Mouse (Mus musculus): ENCODE measurements around the gene Atat1. TPM values are rescaled to one million over a fixed set of nuclear protein-coding genes. Genes with fewer than 3 reads are reported as not detected.

The Atat1 gene
- 47.2 and 55.1 TPM in 2 replicates for polyA plus RNA-seq (2021; fragmentation: Nextera tagmentation)
- long read RNA-seq, experiment 1, transcript Atat1-201 (10 exons, 1,930 nt): minor isoform, 7 of 30 reads
- long read RNA-seq, experiment 1, transcript Atat1-212 (11 exons, 2,034 nt): major isoform, 11 of 30 reads
- long read RNA-seq, experiment 1, partial matches to known transcripts: 2 of 30 reads
- long read RNA-seq, experiment 1, other reads (novel, unspliced or antisense): 10 of 30 reads
- long read RNA-seq, experiment 2, transcript Atat1-202 (13 exons, 1,452 nt): minor isoform, 7 of 148 reads
- long read RNA-seq, experiment 2, transcript Atat1-212 (11 exons, 2,034 nt): major isoform, 51 of 148 reads
- long read RNA-seq, experiment 2, transcript Atat1-201 (10 exons, 1,930 nt): minor isoform, 46 of 148 reads
- long read RNA-seq, experiment 2, partial matches to known transcripts: 18 of 148 reads
- long read RNA-seq, experiment 2, other reads (novel, unspliced or antisense): 24 of 148 reads

DNA sequence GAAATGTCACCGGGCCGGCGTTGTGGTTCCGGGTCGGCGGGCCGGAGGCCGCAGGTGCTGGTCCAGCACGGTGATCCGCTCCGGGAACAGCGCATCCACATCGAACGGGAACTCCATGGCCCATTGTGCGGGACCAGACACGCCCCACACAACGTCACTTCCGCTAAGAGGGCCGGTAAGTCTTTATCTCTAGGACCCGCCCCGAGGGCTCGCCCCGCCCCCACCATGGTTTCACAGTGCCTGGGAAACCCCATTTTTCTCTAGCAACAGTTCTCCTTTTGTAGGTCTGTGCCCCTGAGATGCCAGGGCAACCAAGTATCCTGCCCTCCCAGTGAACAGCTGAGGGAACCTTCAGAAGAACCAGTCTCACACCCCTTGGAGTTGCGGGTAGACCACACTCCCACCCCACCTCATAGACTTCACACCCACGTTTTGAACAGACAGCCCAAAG, at the start of gene Atat1:
TSS of gene Atat1 (minus strand) at position 157 of the 451 bp plus-strand sequence.

DNA sequence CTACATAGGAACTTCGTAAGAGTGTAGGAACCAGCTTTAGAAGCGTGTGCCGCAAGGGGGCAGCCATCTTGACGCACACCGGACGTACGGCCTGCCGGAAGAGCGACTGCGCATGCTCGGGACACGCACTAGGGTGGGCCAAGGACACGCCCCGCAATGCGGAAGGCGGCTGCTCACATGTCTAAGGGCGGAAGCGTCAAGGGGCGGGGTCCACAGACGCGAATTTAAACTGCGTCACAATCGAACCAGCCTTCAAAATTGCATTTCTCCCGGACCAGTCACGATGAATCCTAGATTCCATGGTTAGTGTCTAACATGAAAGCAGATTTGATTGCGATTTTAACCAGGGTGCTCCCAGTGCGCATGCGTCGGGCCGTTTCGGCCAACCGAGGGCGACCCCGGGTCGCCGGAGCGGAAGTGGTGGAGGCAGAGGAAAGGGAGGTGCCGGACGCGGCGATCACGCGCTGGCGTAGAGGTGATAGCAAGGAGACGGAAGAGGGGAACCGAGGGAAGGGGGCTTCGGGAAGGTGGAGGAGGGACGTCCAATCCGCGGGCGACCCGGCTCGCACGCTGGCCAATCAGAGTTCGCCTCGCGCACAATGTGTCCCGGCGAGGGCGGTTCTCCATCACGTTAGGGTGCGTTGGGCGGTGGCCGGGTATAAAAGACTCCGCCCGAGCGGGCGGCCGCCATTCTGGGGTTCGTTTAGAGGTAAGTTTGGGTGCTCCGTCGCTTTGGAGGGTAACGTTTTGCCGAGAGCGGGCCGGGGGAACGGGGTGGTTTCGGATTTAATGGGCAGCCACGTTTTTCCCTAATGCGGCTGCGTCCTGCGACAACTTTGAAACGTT, 6.6 kb upstream of the Atat1 start, which contains the start of the genes Mrps18b and Ppp1r10:
TSS of gene Mrps18b (minus strand) at position 93 of the 846 bp plus-strand sequence.
TSS of gene Ppp1r10 (plus strand) at position 138 of the 846 bp plus-strand sequence.

DNA sequence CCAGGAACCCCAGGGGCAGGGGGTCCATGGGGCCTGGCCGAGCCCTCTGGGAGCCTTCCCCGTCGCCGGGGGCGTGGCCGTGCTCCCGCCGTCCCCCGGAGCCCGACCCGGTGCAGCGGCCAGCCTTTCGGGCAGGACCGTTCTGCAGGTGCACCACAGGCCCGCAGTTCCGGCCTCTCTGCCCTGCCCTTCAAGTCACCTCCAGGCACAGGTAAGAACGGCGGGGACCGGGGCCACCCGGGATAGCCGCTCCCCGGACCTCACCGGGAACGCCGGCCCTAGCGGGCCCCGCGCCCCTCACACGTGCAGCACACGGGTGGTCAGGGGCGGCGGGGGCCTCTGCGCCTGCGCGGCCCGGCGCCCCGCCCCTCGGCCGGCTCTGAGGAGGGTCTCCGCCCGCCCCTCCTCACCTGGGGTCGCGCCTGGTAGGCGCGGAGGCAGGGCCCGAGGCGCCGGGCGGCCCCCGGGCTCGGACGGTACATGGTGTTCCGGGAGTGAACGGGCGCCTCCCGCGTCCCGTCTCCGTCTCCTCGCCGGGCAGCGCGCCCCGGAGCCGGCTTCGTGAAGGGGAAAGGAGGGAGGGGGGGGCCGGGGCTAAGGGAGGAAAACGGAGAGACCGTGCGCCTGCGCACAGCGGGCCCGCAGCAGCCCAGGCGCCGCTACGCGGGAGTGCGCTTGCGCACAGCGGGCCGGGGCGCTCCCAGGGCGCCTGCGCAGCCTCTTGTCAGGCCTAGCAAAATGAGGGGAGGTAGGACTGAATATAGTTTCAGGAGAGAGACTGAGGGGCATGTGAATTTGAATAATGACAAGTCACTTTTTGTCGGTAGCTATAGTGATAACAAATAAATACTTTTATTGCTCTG, 12.9 kb downstream of the Atat1 start, which contains the start of gene 2310061I04Rik:
TSS of gene 2310061I04Rik (minus strand) at position 651 of the 863 bp plus-strand sequence.

DNA sequence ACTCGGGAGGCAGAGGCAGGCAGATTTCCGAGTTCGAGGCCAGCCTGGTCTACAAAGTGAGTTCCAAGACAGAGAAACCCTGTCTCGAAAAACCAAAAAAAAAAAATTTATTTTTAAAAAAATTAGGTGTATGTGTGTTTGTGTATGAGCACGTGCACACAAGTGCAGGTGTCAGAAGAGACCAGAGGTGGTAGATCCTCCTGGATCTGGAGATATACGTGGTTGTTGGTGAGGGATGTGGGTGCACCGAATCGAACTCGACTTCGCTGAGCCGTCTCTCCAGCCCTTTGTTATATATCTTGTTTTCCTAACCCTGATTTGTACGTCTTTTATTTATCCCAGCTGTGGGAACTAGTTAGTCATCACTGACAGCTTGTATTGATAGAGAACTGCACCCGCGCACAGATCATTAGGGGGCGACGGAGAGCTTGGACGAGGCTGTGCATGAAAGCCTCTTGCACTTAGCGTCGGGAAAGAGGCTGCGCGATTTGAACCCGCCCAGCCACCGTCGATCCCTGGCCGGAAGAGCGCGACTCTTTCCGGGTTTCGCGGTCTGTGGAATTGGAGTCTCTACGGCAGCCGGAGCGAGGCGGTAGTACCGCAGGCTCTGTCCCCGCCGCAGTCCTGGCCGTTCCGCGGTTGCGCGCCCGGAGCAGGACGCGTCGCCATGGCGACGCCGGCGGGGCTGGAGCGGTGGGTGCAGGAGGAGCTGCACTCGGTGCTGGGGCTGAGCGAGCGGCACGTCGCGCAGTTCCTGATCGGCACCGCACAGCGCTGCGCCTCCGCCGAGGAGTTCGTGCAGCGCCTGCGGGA, 30.4 kb downstream of the Atat1 start, which contains the start of gene Dhx16:
TSS of gene Dhx16 (plus strand) at position 575 of the 813 bp plus-strand sequence.

DNA sequence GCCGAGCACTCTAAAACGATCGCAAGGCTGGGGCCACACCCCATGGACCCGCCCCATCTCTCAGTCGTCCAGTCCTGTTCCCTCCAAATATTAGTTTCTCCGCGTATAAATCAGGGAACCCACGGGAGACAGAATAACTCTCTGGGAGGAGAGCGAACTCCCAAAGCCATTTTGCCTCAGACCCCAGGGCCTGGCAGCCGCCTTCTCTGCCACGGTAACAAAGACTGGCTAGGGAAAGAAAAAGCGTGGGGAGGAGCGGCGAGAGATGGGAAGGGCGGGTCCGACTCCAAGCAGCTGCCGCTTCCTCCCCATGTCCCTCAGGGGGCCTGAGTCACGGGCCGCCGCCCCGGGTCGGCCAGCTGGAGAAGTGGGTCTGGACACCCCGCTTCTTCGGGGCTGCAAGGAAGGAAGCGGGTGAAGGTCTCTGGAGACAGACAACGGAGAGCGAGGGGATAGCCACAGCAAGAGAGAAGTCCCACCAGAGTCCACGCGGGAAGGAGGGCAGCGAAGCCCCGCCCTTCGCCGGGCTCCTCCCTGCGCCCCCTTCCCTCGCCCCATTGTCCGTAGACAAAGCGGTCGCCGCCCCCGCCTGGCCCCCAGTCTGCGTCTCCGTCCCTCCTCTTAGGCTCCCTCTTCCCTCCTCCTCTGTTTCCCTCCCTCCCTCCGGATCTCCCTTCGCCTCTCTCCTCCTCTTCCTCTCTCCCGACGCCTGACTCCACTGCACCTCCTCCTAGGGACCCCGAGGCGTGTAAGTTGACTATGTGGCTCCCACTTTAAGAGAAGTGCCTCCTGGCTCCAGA, 44.2 kb downstream of the Atat1 start, which contains the start of gene Ppp1r18:
TSS of gene Ppp1r18 (plus strand) at position 113 of the 800 bp plus-strand sequence.

DNA sequence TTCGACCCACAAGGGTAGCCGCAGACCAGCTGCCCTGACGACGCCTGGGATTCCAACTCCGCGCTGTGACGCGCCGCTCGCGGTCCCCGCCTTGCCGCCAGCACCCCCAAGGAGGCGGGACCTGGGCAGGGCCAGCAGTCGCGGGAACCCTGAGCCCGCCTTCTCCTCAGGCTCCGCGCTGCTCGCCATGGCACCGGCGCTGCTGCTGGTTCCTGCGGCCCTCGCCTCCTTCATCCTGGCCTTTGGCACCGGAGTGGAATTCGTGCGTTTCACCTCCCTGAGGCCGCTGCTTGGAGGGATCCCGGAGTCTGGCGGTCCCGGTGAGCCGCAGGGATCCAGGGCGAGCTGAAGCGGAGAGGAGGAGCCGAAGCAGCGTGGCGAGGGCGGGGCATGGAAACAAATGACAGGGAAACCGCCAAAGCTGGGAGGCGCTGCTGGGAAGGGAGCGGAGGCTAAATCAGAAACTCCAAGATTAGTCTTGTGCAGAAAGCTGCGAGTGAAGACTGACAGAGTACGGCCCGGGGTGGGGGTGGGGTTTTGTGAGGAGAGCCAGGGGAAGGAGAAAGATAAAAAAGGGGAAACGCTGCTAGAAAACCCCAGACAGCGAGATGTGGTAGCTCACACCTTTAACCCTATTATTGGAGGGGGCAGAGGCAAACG, 48.5 kb downstream of the Atat1 start, which contains the start of gene Nrm:
TSS of gene Nrm (plus strand) at position 121 of the 660 bp plus-strand sequence.

Small RNA genes lying within 50 kb of the gene (microRNA-seq; reads per million reads assigned to microRNA genes)
- not detected for gene Gm28033
- gene Mir1894: 0.86 reads per million

Other genes starting within 250 kb of the Atat1 start
- 2.7 and 3.8 TPM in 2 replicates for gene Vars2, start 242.5 kb downstream of the Atat1 start, polyA plus RNA-seq (2021; fragmentation: Nextera tagmentation)
- gene Gtf2h4, start 236.3 kb downstream of the Atat1 start, polyA plus RNA-seq (2021; fragmentation: Nextera tagmentation): 28.3 and 28.8 TPM in 2 replicates
- 19.8 and 22.8 TPM in 2 replicates for gene Ddr1, start 205.5 kb downstream of the Atat1 start, polyA plus RNA-seq (2021; fragmentation: Nextera tagmentation)
- 6.3 and 7.1 TPM in 2 replicates for gene Ier3, start 88.4 kb downstream of the Atat1 start, polyA plus RNA-seq (2021; fragmentation: Nextera tagmentation)
- gene Flot1, start 86.8 kb downstream of the Atat1 start, polyA plus RNA-seq (2021; fragmentation: Nextera tagmentation): 109 and 126 TPM in 2 replicates
- gene Tubb5, start 71.8 kb downstream of the Atat1 start, polyA plus RNA-seq (2021; fragmentation: Nextera tagmentation): 614 and 636 TPM in 2 replicates
- gene Mdc1, start 68.6 kb downstream of the Atat1 start, polyA plus RNA-seq (2021; fragmentation: Nextera tagmentation): 1.6 and 3.2 TPM in 2 replicates
- gene Nrm, start 48.8 kb downstream of the Atat1 start, polyA plus RNA-seq (2021; fragmentation: Nextera tagmentation): 3.1 and 3.5 TPM in 2 replicates
- 1.6 and 1.8 TPM in 2 replicates for gene Ppp1r18, start 44.5 kb downstream of the Atat1 start, polyA plus RNA-seq (2021; fragmentation: Nextera tagmentation)
- 8.7 and 8.9 TPM in 2 replicates for gene Dhx16, start 30.3 kb downstream of the Atat1 start, polyA plus RNA-seq (2021; fragmentation: Nextera tagmentation)
- 57.1 and 72.3 TPM in 2 replicates for gene 2310061I04Rik, start 12.6 kb downstream of the Atat1 start, polyA plus RNA-seq (2021; fragmentation: Nextera tagmentation)
- 63.7 and 64.4 TPM in 2 replicates for gene Mrps18b, start 6.3 kb upstream of the Atat1 start, polyA plus RNA-seq (2021; fragmentation: Nextera tagmentation)
- 17.2 and 18.5 TPM in 2 replicates for gene Ppp1r10, start 6.4 kb upstream of the Atat1 start, polyA plus RNA-seq (2021; fragmentation: Nextera tagmentation)
- gene Abcf1, start 59.7 kb upstream of the Atat1 start, polyA plus RNA-seq (2021; fragmentation: Nextera tagmentation): 44.3 and 58.3 TPM in 2 replicates
- 20.1 and 23.4 TPM in 2 replicates for gene Gnl1, start 69.8 kb upstream of the Atat1 start, polyA plus RNA-seq (2021; fragmentation: Nextera tagmentation)
- gene Prr3, start 70.2 kb upstream of the Atat1 start, polyA plus RNA-seq (2021; fragmentation: Nextera tagmentation): 14.1 and 16.1 TPM in 2 replicates
- gene H2-T24, start 110.5 kb upstream of the Atat1 start, polyA plus RNA-seq (2021; fragmentation: Nextera tagmentation): 2.0 and 2.2 TPM in 2 replicates
- gene H2-T23, start 122.8 kb upstream of the Atat1 start, polyA plus RNA-seq (2021; fragmentation: Nextera tagmentation): 11.5 and 14.4 TPM in 2 replicates
- gene H2-T22, start 132.7 kb upstream of the Atat1 start, polyA plus RNA-seq (2021; fragmentation: Nextera tagmentation): 16.1 and 16.5 TPM in 2 replicates
- not detected in 2 replicates for gene Gm6034, start 132.9 kb upstream of the Atat1 start, polyA plus RNA-seq (2021; fragmentation: Nextera tagmentation)
- gene Gm11127, start 148.3 kb upstream of the Atat1 start, polyA plus RNA-seq (2021; fragmentation: Nextera tagmentation): not detected in 2 replicates
- gene Gm19684, start 211.6 kb upstream of the Atat1 start, polyA plus RNA-seq (2021; fragmentation: Nextera tagmentation): 0.09 TPM in 1 of 2 replicates, not detected in the other
- not detected in 2 replicates for gene Gm7030, start 219.3 kb upstream of the Atat1 start, polyA plus RNA-seq (2021; fragmentation: Nextera tagmentation)

All from layer of hippocampus, adult 6 months (tissue).